Mouse (Mus musculus) ES-E14 (cell line): ENCODE results near the gene Fam189a1.

Experiments used
- CHD2 ChIP-seq: IDR thresholded peaks from 2 replicates; pipeline ENCODE4 v1.6.1; 2014; ENCODE audit warnings: mild to moderate bottlenecking, low read depth, low read length, inconsistent platforms
- ZNF384 ChIP-seq: IDR thresholded peaks from 2 replicates; pipeline ENCODE4 v1.6.1; 2012; ENCODE audit warnings: low read depth, low read length, inconsistent platforms

DNA sequence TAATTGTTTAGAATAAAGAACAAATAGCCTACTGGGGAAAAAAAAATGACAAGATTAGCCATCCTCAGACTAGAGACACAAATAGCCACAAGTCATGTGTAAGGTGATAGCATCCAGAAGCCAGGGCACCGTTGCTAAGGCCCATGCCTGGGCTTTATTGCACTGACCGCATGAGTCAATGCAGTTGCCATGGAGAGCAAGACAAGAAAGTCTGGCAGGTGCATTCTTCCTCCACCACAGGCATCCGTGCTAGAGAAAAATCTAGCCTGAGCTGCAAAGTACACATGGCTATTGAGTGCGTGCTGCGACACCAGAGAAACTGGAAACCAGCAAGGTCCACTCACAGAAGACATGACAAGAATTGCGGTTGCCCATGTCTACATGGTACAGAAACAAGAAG lies 347.5 kb downstream of the Fam189a1 start:
- TF ChIP-seq ZNF384 (no peak), CHD2 (no peak)
